Mouse (Mus musculus): ENCODE measurements around the gene Poldip3. TPM values are rescaled to one million over a fixed set of nuclear protein-coding genes. Genes with fewer than 3 reads are reported as not detected.
A peak's percentile ranks its signal among the peaks of the same experiment; 100 is the strongest.

Poldip3 gene
- polyA plus RNA-seq, 1 experiment from 2014 or later: 88.6 TPM

GRCm38 (mm10) chr15:83166642-83167041 is 17.5 kb upstream of the Poldip3 start:
- H3K4me3 ChIP-seq (replicated peaks; ENCODE audit: low read depth, low read length): no peak overlapping the region
- peaks cover 41% of the 10 kb centered on the region for H3K4me1 ChIP-seq (replicated peaks; ENCODE audit: insufficient read depth, low read length)
- H3K27me3 ChIP-seq (ENCODE audit: insufficient read depth, low read length): no peaks in the 10 kb centered on the region
- TF ChIP-seq CTCF (IDR thresholded peaks at IDR 0.05; ENCODE audit: low read depth): no peak
- no peak overlapping the region for H3K9ac ChIP-seq (ENCODE audit: low read depth, low read length)
- H3K4me2 ChIP-seq (ENCODE audit: low read length): peak overlapping the region; percentile 10; the same call in 1 of the 2 replicates
- peak; percentile 15 for DNase-seq (ENCODE audit: low spot score)
- peak overlapping the region; percentile 47 for H3K27ac ChIP-seq
- peak; percentile 6; the same call in 1 of the 2 replicates for ATAC-seq (replicated peaks; ENCODE audit: low FRiP score, low read depth)
- peaks cover 10% of the 10 kb centered on the region; the same call in 1 of the 2 replicates for H3K36me3 ChIP-seq (ENCODE audit: insufficient read depth, low read length)
- H3K9me3 ChIP-seq (replicated peaks; ENCODE audit: low read length): no peaks in the 10 kb centered on the region
- WGBS: 71% methylated on average over 3 of the region's 3 CpGs

- no peak overlapping the region for H3K27ac ChIP-seq
- H3K36me3 ChIP-seq (ENCODE audit: insufficient read depth, low read length): peaks cover 10% of the 10 kb centered on the region; the same call in 1 of the 2 replicates
- 96% methylated on average over 13 of the region's 13 CpGs for WGBS
Observed at GRCm38 (mm10) chr15:83165526-83166315, 16.5 kb upstream of the Poldip3 start.

DNA sequence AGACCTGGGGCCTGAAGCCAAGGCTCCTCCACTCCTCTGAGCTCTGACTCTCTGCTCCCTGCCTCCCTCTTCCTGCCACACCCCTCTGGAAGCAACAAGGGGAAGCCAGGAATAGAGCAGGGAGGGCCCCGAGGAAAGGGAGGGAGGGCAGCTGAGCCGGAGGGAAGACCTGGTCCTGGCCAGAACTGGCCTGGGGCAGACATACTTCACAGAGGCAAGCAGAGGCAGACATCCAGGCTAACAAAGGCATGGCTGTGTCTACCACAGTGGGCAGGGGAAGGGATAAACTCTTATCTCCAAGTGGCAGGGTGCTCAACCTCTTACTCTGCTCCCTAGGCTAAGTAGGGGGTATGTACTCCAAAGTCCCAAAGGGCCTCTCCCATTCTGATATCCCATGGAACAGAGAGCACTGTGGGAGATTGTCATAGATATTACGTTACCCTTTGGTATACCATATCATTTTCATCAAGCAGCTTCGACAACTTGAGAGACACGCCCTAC is 15.8 kb upstream of the Poldip3 start:
- Histone ChIP-seq H3K4me2 (ENCODE audit: low read length) (no peak overlapping the region), H3K9ac (ENCODE audit: low read depth, low read length) (no peak overlapping the region), H3K9me3 (replicated peaks; ENCODE audit: low read length) (no peaks in the 10 kb centered on the region), H3K36me3 (ENCODE audit: insufficient read depth, low read length) (peaks cover 14% of the 10 kb centered on the region), H3K4me1 (replicated peaks; ENCODE audit: insufficient read depth, low read length) (peaks cover 26% of the 10 kb centered on the region), H3K4me3 (replicated peaks; ENCODE audit: low read depth, low read length) (no peak overlapping the region), H3K27ac (peak overlapping the region; percentile 50; the same call in 1 of the 2 replicates), H3K27me3 (ENCODE audit: insufficient read depth, low read length) (no peaks in the 10 kb centered on the region)
- ATAC-seq (replicated peaks; ENCODE audit: low FRiP score, low read depth) (no peak), DNase-seq (ENCODE audit: low spot score) (peak; percentile 76)
- TF ChIP-seq CTCF (IDR thresholded peaks at IDR 0.05; ENCODE audit: low read depth): peak; percentile 11; the same call in 1 of the 2 replicates
- WGBS: 56% methylated on average over 5 of the region's 5 CpGs

More at GRCm38 (mm10) chr15:83165526-83166315, 16.5 kb upstream of the Poldip3 start:
- Histone ChIP-seq H3K9me3 (replicated peaks; ENCODE audit: low read length) (no peaks in the 10 kb centered on the region), H3K27me3 (ENCODE audit: insufficient read depth, low read length) (no peaks in the 10 kb centered on the region), H3K4me2 (ENCODE audit: low read length) (no peak overlapping the region), H3K9ac (ENCODE audit: low read depth, low read length) (no peak overlapping the region), H3K4me1 (replicated peaks; ENCODE audit: insufficient read depth, low read length) (peaks cover 33% of the 10 kb centered on the region), H3K4me3 (replicated peaks; ENCODE audit: low read depth, low read length) (no peak overlapping the region)
- ATAC-seq (replicated peaks; ENCODE audit: low FRiP score, low read depth): no peak
- TF ChIP-seq CTCF (IDR thresholded peaks at IDR 0.05; ENCODE audit: low read depth): no peak
- no peak for DNase-seq (ENCODE audit: low spot score)

DNA sequence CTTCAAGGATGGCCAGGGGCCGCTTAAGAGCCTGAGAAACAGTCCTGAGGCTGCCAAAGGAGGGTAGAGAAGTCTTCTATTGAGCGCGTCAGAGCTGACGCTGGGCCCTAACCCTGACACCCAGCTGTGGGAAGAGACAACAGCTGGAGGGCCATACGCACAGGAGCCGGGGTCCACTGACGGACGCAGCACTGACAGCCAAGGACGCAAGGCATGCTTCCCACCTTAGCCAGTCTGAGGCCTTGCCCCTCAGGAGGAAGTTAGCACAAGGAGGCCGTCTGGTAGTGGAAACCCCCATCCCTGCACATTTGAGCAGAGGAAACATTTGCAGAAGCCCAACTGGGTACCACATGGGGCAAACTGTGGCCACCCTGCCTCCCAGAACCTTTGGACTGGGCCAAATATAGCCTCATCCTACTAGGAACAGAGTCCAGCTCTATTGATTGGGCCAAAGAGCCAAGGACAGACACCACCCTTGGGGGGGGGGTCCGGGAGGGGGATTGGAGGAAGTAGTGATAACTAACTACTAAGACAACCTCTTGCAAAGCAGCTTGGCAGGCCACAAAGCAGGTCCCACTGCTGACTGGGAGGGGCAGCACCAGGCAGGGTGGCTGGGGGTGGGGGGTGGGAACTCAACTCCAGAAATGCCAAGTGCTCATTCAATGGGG is 13.8 kb upstream of the Poldip3 start:
- no peak overlapping the region for H3K9ac ChIP-seq (ENCODE audit: low read depth, low read length)
- ATAC-seq (replicated peaks; ENCODE audit: low FRiP score, low read depth): no peak
- WGBS: 92% methylated on average over 11 of the region's 11 CpGs
- TF ChIP-seq CTCF (IDR thresholded peaks at IDR 0.05; ENCODE audit: low read depth): no peak
- DNase-seq (ENCODE audit: low spot score): no peak
- H3K4me3 ChIP-seq (replicated peaks; ENCODE audit: low read depth, low read length): no peak overlapping the region
- H3K4me2 ChIP-seq (ENCODE audit: low read length): no peak overlapping the region
- no peaks in the 10 kb centered on the region for H3K27me3 ChIP-seq (ENCODE audit: insufficient read depth, low read length)
- H3K27ac ChIP-seq: no peak overlapping the region
- H3K9me3 ChIP-seq (replicated peaks; ENCODE audit: low read length): no peaks in the 10 kb centered on the region
- H3K4me1 ChIP-seq (replicated peaks; ENCODE audit: insufficient read depth, low read length): peaks cover 12% of the 10 kb centered on the region; the same call in 1 of the 2 replicates
- peaks cover 26% of the 10 kb centered on the region for H3K36me3 ChIP-seq (ENCODE audit: insufficient read depth, low read length)

GRCm38 (mm10) chr15:83162001-83162400 is 12.8 kb upstream of the Poldip3 start:
- Histone ChIP-seq H3K4me3 (replicated peaks; ENCODE audit: low read depth, low read length) (no peak overlapping the region), H3K9me3 (replicated peaks; ENCODE audit: low read length) (no peaks in the 10 kb centered on the region), H3K4me2 (ENCODE audit: low read length) (no peak overlapping the region), H3K36me3 (ENCODE audit: insufficient read depth, low read length) (peaks cover 26% of the 10 kb centered on the region), H3K9ac (ENCODE audit: low read depth, low read length) (no peak overlapping the region), H3K27me3 (ENCODE audit: insufficient read depth, low read length) (no peaks in the 10 kb centered on the region), H3K4me1 (replicated peaks; ENCODE audit: insufficient read depth, low read length) (peaks cover 8% of the 10 kb centered on the region; the same call in 1 of the 2 replicates), H3K27ac (no peak overlapping the region)
- TF ChIP-seq CTCF (IDR thresholded peaks at IDR 0.05; ENCODE audit: low read depth): no peak
- no peak for DNase-seq (ENCODE audit: low spot score)
- 91% methylated on average over 4 of the region's 4 CpGs for WGBS
- ATAC-seq (replicated peaks; ENCODE audit: low FRiP score, low read depth): no peak

GRCm38 (mm10) chr15:83161062-83161748 is 12.0 kb upstream of the Poldip3 start:
- H3K36me3 ChIP-seq (ENCODE audit: insufficient read depth, low read length): peaks cover 30% of the 10 kb centered on the region
- H3K4me3 ChIP-seq (replicated peaks; ENCODE audit: low read depth, low read length): no peak overlapping the region
- H3K9ac ChIP-seq (ENCODE audit: low read depth, low read length): no peak overlapping the region
- WGBS: 67% methylated on average over 10 of the region's 10 CpGs
- H3K27ac ChIP-seq: no peak overlapping the region
- H3K27me3 ChIP-seq (ENCODE audit: insufficient read depth, low read length): no peaks in the 10 kb centered on the region
- peaks cover under 1% of the 10 kb centered on the region; the same call in 1 of the 2 replicates for H3K4me1 ChIP-seq (replicated peaks; ENCODE audit: insufficient read depth, low read length)
- no peaks in the 10 kb centered on the region for H3K9me3 ChIP-seq (replicated peaks; ENCODE audit: low read length)
- ATAC-seq (replicated peaks; ENCODE audit: low FRiP score, low read depth) (no peak), DNase-seq (ENCODE audit: low spot score) (no peak)
- no peak for TF ChIP-seq CTCF (IDR thresholded peaks at IDR 0.05; ENCODE audit: low read depth)
- no peak overlapping the region for H3K4me2 ChIP-seq (ENCODE audit: low read length)

All from kidney, postnatal 0 days (tissue).